26 mouse cellular contexts compared by ENCODE assay signal in the genomic region with DNA sequence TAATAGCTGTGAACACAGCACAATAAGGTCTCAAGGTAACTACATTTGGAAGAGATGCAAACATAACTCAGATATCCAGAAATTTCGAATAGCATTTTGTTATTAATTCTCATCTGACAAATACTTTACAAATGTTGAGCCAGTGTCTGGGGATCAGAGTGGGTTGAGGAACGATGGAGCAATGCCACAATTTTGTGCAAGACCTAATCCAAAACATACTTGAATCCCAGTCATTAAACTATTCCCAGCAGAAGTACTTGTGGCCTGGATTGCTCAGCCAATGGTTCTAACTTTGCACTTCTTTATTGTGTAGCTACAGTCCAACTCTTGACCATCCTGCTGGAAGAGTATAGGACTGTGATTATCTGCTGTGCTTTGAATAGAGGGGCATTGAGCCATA.
"Had no signal": no experiment of that assay in that cellular context is flagged by ENCODE, and none has a peak within 500 bp of the region (broad histone marks: within the 10 kb centered on the region; RNA-seq: fewer than 3 reads in every experiment).

No protein-coding gene starts in this region.

- H3K27me3 ChIP-seq: heart, embryonic 12.5 days; hindbrain, embryonic 12.5 days; intestine, embryonic 15.5 days; limb, embryonic 12.5 days had no signal

- H3K27ac ChIP-seq: gastrocnemius, adult 2 months; heart, embryonic 10.5 days; hindbrain, embryonic 10.5 days; hindbrain, embryonic 12.5 days; hindbrain, embryonic 14.5 days; intestine, embryonic 15.5 days; kidney, postnatal 0 days; layer of hippocampus, adult 2 months; left cerebral cortex, adult 2 months; limb, embryonic 10.5 days; limb, embryonic 12.5 days had no signal

- H3K4me3 ChIP-seq: gastrocnemius, adult 2 months; heart, embryonic 10.5 days; heart, embryonic 12.5 days; hindbrain, embryonic 10.5 days; hindbrain, embryonic 12.5 days; intestine, embryonic 15.5 days; layer of hippocampus, adult 2 months; left cerebral cortex, adult 2 months; limb, embryonic 10.5 days; limb, embryonic 12.5 days had no signal

- DNase-seq: gastrocnemius, adult 2 months; gastrocnemius, postnatal 10 days; gastrocnemius, postnatal 25 days; heart, adult 18-20 months; heart, postnatal 10 days; heart, postnatal 4 days; kidney, adult 18-20 months; kidney, adult 8-10 months; kidney, postnatal 14 days; kidney, postnatal 36 days; liver had no signal

- H3K4me2 ChIP-seq: heart, embryonic 12.5 days; hindbrain, embryonic 12.5 days; hindbrain, embryonic 14.5 days; intestine, embryonic 15.5 days; limb, embryonic 12.5 days; liver, embryonic 11.5 days had no signal

- H3K9me3 ChIP-seq: heart, embryonic 10.5 days; heart, embryonic 12.5 days; hindbrain, embryonic 10.5 days; hindbrain, embryonic 12.5 days; intestine, embryonic 15.5 days; limb, embryonic 10.5 days; limb, embryonic 12.5 days had no signal

- H3K36me3 ChIP-seq: heart, embryonic 10.5 days; heart, embryonic 12.5 days; hindbrain, embryonic 10.5 days; hindbrain, embryonic 12.5 days; intestine, embryonic 15.5 days; limb, embryonic 10.5 days had no signal

- H3K9ac ChIP-seq: heart, embryonic 12.5 days; hindbrain, embryonic 12.5 days; hindbrain, embryonic 14.5 days; intestine, embryonic 15.5 days; limb, embryonic 12.5 days had no signal

- ATAC-seq: hindbrain, embryonic 16.5 days; inflammation-experienced regulatory T-cells, adult 6 months; intestine, embryonic 15.5 days; intestine, postnatal 0 days had no signal

- H3K4me1 ChIP-seq: hindbrain, embryonic 10.5 days; hindbrain, embryonic 12.5 days; intestine, embryonic 15.5 days; limb, embryonic 10.5 days; limb, embryonic 12.5 days had no signal
